Mouse (Mus musculus) intestine, embryonic 14.5 days (tissue): Measurements from ENCODE around the gene Gm10226. TPM values are rescaled to one million over a fixed set of nuclear protein-coding genes. Genes with fewer than 3 reads are reported as not detected.
"Not testable (repeated sequence)": the region's sequence is repeated elsewhere in the genome, so short reads cannot be mapped to it uniquely, and the experiment has no call there.

Experiments
- ATAC-seq: fragments of 200-750 bp; cut with Nextera tagmentation; replicated peaks from 2 replicates; pipeline ENCODE4 v1.8.0; 2017; ENCODE audit warnings: low read depth, moderate number of reproducible peaks, moderate TSS enrichment, moderate library complexity; ENCODE audit not compliant: low FRiP score, low TSS enrichment
- DNase-seq: peaks from one replicate; pipeline ENCODE4 v3.0.0-alpha.2; 2018; ENCODE audit warnings: low spot score
- H3K27ac ChIP-seq: fragments of 300-500 bp; sonication (generic); 2 replicates; pipeline ENCODE4 v1.5.1; 2014; ENCODE audit warnings: low read depth, mild to moderate bottlenecking, control low read depth
- H3K27me3 ChIP-seq: fragments of 300-500 bp; sonication (generic); replicated peaks from 2 replicates; pipeline ENCODE4 v1.6.1; 2014; ENCODE audit warnings: low read length, control low read depth; ENCODE audit not compliant: control insufficient read depth, insufficient read depth
- H3K36me3 ChIP-seq: fragments of 300-500 bp; sonication (generic); 2 replicates; pipeline ENCODE4 v1.6.1; 2014; ENCODE audit warnings: low read length, control low read depth; ENCODE audit not compliant: control insufficient read depth, insufficient read depth
- H3K4me1 ChIP-seq: fragments of 300-500 bp; sonication (generic); replicated peaks from 2 replicates; pipeline ENCODE4 v1.6.1; 2014; ENCODE audit warnings: low read length, control low read depth, mixed read lengths; ENCODE audit not compliant: control insufficient read depth, insufficient read depth
- H3K4me2 ChIP-seq: fragments of 300-500 bp; sonication (generic); 2 replicates; pipeline ENCODE4 v1.6.1; 2014; ENCODE audit warnings: low read length
- H3K4me3 ChIP-seq: fragments of 300-500 bp; sonication (generic); 2 replicates; pipeline ENCODE4 v1.5.1; 2014; ENCODE audit warnings: low read depth, low read length, control low read depth, mixed read lengths
- H3K9ac ChIP-seq: fragments of 300-500 bp; sonication (generic); 2 replicates; pipeline ENCODE4 v1.6.1; 2014; ENCODE audit warnings: mild to moderate bottlenecking, low read length
- H3K9me3 ChIP-seq: fragments of 300-500 bp; sonication (generic); 2 replicates; pipeline ENCODE4 v1.6.1; 2016; ENCODE audit warnings: low read length, control low read depth; ENCODE audit not compliant: control insufficient read depth
- WGBS: fragments of 180-500 bp; shearing (Covaris S2); extraction: QIAGEN DNeasy Blood & Tissue Kit; methylation state at CpG from one replicate; pipeline ENCODE4 v1.1.7; 2014; 5-methylcytosine and 5-hydroxymethylcytosine counted together
- polyA plus RNA-seq: library from polyadenylated mRNA; unstranded; fragments of >200 nt; fragmentation: Nextera tagmentation; extraction: Ambion mirVana; gene quantifications from 2 replicates; pipeline ENCODE4 v1.2.1, GENCODE M21; 2014

Gm10226 gene
- polyA plus RNA-seq, 1 experiment from 2014 or later, result 4.5 TPM

DNA sequence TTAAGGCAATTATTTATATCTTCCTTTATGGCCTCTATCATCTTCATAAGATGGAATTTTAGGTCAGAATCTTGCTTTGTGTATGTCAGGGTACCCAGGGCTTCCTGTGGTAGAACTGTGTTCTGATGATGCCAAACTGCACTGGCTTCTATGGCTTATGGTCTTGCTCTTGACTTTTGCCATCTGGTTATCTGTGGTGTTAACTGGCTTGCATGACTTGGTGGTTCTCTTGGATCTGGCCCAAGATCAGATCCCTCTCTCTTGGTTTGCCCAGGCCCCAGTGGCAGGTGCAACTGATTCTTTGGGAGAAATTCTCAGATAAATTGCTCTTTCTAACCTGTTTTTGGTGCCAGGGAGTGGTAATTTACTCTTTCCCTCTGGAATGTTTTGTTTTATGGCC is 4.4 kb downstream of the Gm10226 start:
- DNase-seq, result no peak
- H3K27me3 ChIP-seq, result no peaks in the 10 kb centered on the region
- no peak overlapping the region for H3K9ac ChIP-seq
- no peaks in the 10 kb centered on the region for H3K9me3 ChIP-seq
- peaks cover 6% of the 10 kb centered on the region; the same call in 1 of the 2 replicates for H3K36me3 ChIP-seq
- no peak for ATAC-seq
- H3K4me2 ChIP-seq, result no peak overlapping the region
- H3K4me3 ChIP-seq, result no peak overlapping the region
- H3K4me1 ChIP-seq, result no peaks in the 10 kb centered on the region
- no peak overlapping the region for H3K27ac ChIP-seq

DNA sequence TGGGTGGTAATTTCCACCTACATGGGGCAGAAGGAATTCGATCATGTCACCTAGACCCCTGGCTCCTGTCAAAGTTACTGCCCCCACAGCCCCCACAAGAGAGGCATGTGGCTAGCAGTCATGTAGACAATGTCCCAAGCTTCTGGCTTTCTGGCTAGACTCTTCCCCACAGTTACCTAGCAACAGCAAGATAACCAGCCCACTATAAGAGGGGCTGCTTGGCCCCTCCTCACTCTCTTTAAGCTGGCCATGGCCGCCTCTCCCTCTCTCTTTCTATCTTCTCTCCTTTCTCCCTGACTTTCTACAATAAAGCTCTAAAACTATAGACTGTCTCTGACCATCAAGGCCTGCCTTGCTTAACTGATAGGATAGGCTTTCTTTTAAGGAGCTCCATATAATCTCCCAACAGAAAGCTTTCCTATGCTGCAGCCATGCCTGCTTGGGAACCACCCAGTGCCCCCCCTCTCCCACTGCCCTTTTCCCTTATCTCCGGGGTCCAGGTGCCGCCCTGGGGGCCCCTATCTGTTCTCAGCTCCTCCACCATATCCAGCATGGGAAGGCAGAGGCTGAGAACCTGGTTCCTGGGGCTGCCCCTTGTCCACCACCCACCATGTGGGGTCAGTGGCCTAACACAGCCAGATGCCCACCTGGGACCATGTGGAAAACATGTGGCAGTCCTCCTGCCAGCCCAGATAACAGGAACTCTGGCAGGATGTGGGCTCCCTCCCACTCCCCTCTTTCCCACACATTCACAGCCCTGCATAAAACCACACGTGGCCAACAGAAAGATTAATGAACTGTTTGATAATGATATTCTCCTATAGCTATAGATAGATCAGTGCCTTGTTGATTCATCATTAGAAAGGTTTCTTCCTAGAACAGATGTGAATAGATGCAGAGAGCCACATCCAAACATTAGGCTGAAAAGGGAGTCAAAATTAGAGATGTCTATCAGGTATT is 10.9 kb downstream of the Gm10226 start:
- ATAC-seq (no peak), DNase-seq (no peak)
- no peaks in the 10 kb centered on the region for H3K9me3 ChIP-seq
- H3K4me3 ChIP-seq, result no peak overlapping the region
- H3K36me3 ChIP-seq, result no peaks in the 10 kb centered on the region
- no peak overlapping the region for H3K4me2 ChIP-seq
- no peak overlapping the region for H3K9ac ChIP-seq
- H3K4me1 ChIP-seq, result no peaks in the 10 kb centered on the region
- H3K27ac ChIP-seq, result no peak overlapping the region
- 48% methylated on average over 5 of the region's 5 CpGs for WGBS
- H3K27me3 ChIP-seq, result no peaks in the 10 kb centered on the region

DNA sequence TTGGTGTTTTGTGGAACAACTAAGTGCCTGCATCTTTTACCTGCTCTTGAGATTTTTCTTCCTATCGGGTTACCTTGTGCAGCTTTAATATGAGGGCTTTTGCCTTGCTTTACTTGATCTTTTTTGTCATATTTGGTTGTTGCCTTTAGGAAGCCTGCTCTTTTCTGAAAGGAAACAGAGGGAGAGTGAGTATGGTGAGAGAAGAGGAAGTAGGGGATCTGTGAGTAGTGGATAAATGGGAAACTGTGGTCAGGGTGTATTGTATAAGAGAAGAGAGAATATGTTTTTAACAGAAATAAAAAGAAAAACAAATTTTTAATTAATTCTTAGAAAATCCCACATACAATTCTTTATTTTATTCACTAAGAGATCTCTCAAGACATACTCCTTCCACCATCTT is 11.8 kb downstream of the Gm10226 start:
- Histone ChIP-seq H3K4me3 (no peak overlapping the region), H3K36me3 (no peaks in the 10 kb centered on the region), H3K27ac (no peak overlapping the region), H3K4me1 (0 out of 2 replicates have a peak, but pooled peaks cover 2% of the 10 kb centered on the region), H3K9ac (no peak overlapping the region), H3K27me3 (no peaks in the 10 kb centered on the region), H3K9me3 (no peaks in the 10 kb centered on the region), H3K4me2 (no peak overlapping the region)
- ATAC-seq (no peak), DNase-seq (no peak)
- 79% methylated on average over 1 of the region's 1 CpGs for WGBS

DNA sequence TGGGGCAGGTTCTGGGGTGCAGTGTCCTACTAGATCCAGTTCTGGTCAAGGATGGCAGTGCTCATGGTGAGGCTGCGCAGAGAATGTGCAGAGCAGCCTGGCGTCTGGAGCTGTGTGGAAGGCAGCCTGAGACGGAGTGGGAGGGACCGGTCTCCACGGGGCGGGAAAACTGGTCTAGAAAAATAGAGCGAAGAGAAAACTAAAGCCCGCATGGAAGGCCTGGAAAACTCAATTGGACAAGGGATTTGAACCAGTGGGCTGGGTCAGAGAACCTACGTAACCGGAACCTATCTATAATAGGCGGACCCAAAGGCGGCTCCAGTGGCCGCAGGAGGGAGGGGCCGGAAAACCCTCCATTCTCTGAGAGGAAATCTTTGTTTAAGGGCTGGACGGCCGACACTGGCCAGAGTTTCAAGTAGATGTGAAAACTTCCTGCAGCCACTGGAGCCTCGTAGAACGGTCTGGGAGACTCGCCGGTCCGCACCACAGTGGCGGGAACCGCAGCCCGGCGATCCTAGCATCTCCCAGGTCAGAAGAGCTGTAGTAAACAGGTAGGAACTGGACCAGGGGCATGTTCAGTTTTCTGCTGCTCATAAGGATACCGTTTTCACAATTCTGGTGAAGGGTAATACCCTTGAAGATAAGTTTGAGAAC is 15.8 kb downstream of the Gm10226 start, which contains the start of gene Zfp760:
TSS of gene Zfp760 (plus strand) at position 399 of the 654 bp plus-strand sequence.
- H3K9ac ChIP-seq, result peak within 1 kb of the TSS; percentile 50
- H3K36me3 ChIP-seq, result peaks cover 10% of the 10 kb centered on the region; the same call in 1 of the 2 replicates
- H3K4me3 ChIP-seq, result peak within 1 kb of the TSS; percentile 44
- peak within 1 kb of the TSS; percentile 61 for H3K4me2 ChIP-seq
- DNase-seq (peak; percentile 85), ATAC-seq (peak; percentile 99)
- H3K27me3 ChIP-seq, result no peaks in the 10 kb centered on the region
- peak within 1 kb of the TSS; percentile 81 for H3K27ac ChIP-seq
- H3K4me1 ChIP-seq, result 0 out of 2 replicates have a peak, but pooled peaks cover 7% of the 10 kb centered on the region
- H3K9me3 ChIP-seq, result no peaks in the 10 kb centered on the region
- 3% methylated on average over 26 of the region's 26 CpGs for whole genome bisulfite sequencing

DNA sequence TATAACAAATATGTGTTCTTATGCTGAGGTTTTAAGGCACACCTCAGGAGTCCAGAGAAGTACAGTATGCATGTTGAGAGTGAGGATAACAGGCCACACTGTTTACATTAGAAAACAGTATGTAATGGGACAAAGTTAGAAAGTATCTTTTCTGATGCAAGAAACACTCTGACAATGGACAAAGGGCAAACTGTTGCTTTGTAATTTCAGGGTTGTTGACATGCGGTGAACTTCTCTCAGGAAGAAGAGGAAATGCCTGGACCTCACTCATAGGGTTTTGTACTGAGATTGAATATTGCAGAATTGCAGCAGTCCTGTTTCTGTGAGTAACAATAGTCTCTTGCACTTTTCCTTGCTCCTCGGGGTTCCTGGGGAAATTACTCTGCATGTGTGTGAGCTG is 16.7 kb downstream of the Gm10226 start:
- ATAC-seq (no peak), DNase-seq (no peak)
- WGBS, result 30% methylated on average over 2 of the region's 2 CpGs

DNA sequence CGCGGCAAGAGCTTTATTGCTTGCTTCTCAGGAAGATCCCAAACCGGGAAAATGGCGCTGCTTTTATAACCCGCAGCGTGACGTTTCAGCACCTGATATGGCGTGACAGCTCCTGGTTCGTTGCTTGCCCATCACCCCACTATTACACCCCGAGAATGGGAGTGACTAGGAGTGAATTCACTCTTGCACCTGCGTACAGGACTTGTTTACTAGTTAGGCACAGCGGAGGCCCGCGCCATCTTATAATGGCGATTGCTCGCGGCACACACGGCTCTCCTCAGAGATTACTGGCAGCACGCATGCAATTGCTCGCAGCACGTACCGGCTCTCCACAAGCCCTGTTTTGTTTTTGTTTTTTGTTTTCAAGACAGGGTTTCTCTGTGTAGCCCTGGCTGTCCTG is 38.8 kb downstream of the Gm10226 start, which contains the start of gene Zfp229:
TSS of gene Zfp229 (plus strand) at position 301 of the 400 bp plus-strand sequence.
- ATAC-seq, H3K36me3 ChIP-seq, H3K4me3 ChIP-seq, DNase-seq, H3K27ac ChIP-seq, H3K4me1 ChIP-seq, H3K27me3 ChIP-seq, H3K4me2 ChIP-seq, H3K9ac ChIP-seq, H3K9me3 ChIP-seq: not testable (repeated sequence)
- 97% methylated on average over 8 of the region's 22 CpGs for WGBS

More for the DNA sequence above, 16.7 kb downstream of the Gm10226 start:
- peak overlapping the region; percentile 61 for H3K4me2 ChIP-seq
- peaks cover 10% of the 10 kb centered on the region; the same call in 1 of the 2 replicates for H3K36me3 ChIP-seq
- H3K27me3 ChIP-seq, result no peaks in the 10 kb centered on the region
- 0 out of 2 replicates have a peak, but pooled peaks cover 7% of the 10 kb centered on the region for H3K4me1 ChIP-seq
- H3K4me3 ChIP-seq, result peak overlapping the region; percentile 44
- H3K27ac ChIP-seq, result 0 out of 2 replicates have a peak overlapping the region, but pooled peaks have one; percentile 81
- no peaks in the 10 kb centered on the region for H3K9me3 ChIP-seq
- peak overlapping the region; percentile 48 for H3K9ac ChIP-seq

DNA sequence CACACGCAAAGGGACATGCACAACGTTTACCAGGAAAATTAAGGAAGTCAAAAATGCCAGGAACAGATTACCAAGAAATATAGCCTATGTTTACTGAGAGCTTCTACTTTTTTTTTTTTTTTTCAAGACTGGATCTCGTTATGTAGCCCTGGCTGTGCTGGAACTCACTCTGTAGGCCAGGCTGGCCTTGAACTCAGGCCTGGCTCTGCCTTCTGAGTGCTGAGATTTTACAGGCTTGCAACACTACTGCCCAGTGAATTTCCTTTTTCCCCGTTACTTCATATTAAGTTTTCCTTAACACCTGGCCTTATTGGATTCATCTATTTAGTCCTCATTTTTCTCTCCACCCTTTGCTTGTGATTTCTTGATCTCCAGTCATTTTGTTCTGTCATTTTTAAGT is 41.4 kb downstream of the Gm10226 start:
- peak overlapping the region; percentile 78 for H3K27ac ChIP-seq
- H3K9ac ChIP-seq, result peak overlapping the region; percentile 71
- peak overlapping the region; percentile 67 for H3K4me3 ChIP-seq
- H3K4me1 ChIP-seq, result peaks cover 4% of the 10 kb centered on the region; the same call in 1 of the 2 replicates
- WGBS, result 78% methylated on average over 4 of the region's 4 CpGs
- DNase-seq, result no peak
- 0 out of 2 replicates have a peak, but pooled peaks have one; percentile 29 for ATAC-seq
- H3K9me3 ChIP-seq, result no peaks in the 10 kb centered on the region
- H3K27me3 ChIP-seq, result no peaks in the 10 kb centered on the region
- peak overlapping the region; percentile 62 for H3K4me2 ChIP-seq
- peaks cover 8% of the 10 kb centered on the region for H3K36me3 ChIP-seq

DNA sequence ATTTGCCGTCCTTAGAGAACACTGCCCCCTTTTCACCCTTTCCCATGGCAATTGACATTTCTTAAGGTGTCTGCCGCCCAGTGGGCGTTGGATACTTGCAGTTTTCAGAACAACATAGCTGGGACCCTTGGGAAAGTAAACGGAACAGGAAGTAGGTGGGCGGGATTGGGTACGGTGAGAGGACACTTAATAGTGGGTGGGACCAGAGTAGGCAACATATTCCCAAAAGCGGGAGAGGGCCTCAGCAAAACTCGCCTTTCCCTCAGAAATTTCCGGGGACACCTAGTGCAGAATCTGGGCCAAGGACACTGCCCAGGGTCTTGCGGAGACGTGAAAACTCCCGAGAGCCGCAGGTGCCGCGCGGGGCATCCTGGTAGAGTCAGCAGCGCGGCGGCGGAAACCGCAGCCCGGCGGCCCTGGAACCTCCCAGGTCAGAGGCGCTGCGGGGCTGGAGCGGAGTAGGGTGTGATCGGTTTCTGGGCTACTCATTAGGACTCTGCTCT is 41.9 kb downstream of the Gm10226 start:
- Histone ChIP-seq H3K9ac (peak overlapping the region; percentile 71), H3K27me3 (no peaks in the 10 kb centered on the region), H3K4me1 (peaks cover 4% of the 10 kb centered on the region; the same call in 1 of the 2 replicates), H3K27ac (peak overlapping the region; percentile 78), H3K9me3 (no peaks in the 10 kb centered on the region), H3K4me3 (peak overlapping the region; percentile 67), H3K36me3 (peaks cover 10% of the 10 kb centered on the region), H3K4me2 (peak overlapping the region; percentile 62)
- DNase-seq, result peak; percentile 89
- WGBS, result under 1% methylated on average over 27 of the region's 27 CpGs
- ATAC-seq, result peak; percentile 96
